Mouse (Mus musculus) MEL (cell line): Measurements from ENCODE around the gene Pitpnb. TPM values are rescaled to one million over a fixed set of nuclear protein-coding genes. Genes with fewer than 3 reads are reported as not detected.

Source experiments
- DNase-seq: peaks from one replicate; pipeline ENCODE4 v3.0.0; 2011; ENCODE audit warnings: low read depth, low spot score
- H3K27ac ChIP-seq: 2 replicates; pipeline ENCODE4 v1.5.1; 2012; ENCODE audit warnings: low read depth, mild to moderate bottlenecking, control low read depth, low read length, moderate library complexity; ENCODE audit not compliant: control insufficient read depth
- H3K27me3 ChIP-seq, 2 experiments: fragments of 150-350 bp in 1 of 2; sonication (generic) in 1 of 2; 2 replicates each; pipeline ENCODE4 v1.6.1; 2012; ENCODE audit warnings: low read length in 2 of 2, mild to moderate bottlenecking in 2 of 2, improper control_type of control experiment in 1 of 2, moderate library complexity in 1 of 2; ENCODE audit not compliant: insufficient read depth in 2 of 2, control insufficient read depth in 1 of 2
- H3K36me3 ChIP-seq, 2 experiments: 2 replicates each; pipeline ENCODE4 v1.6.1; 2012 to 2014; ENCODE audit warnings: low read length in 2 of 2, improper control_type of control experiment in 1 of 2, inconsistent platforms in 1 of 2, mild to moderate bottlenecking in 1 of 2; ENCODE audit not compliant: insufficient read depth in 2 of 2, control insufficient read depth in 1 of 2
- H3K4me1 ChIP-seq, 2 experiments: fragments of 150-350 bp in 1 of 2; sonication (generic) in 1 of 2; 2 replicates each; pipeline ENCODE4 v1.6.1; 2012; ENCODE audit warnings: low read length in 2 of 2, improper control_type of control experiment in 1 of 2, mild to moderate bottlenecking in 1 of 2; ENCODE audit not compliant: insufficient read depth in 2 of 2, control insufficient read depth in 1 of 2
- H3K4me3 ChIP-seq, 2 experiments: fragments of 150-350 bp in 1 of 2; sonication (generic) in 1 of 2; 2 replicates each; pipeline ENCODE4 v1.5.1; 2012; ENCODE audit warnings: low read depth in 2 of 2, low read length in 2 of 2, mild to moderate bottlenecking in 2 of 2, moderate library complexity in 2 of 2, control low read depth in 1 of 2, improper control_type of control experiment in 1 of 2; ENCODE audit not compliant: control insufficient read depth in 1 of 2, insufficient read depth in 1 of 2
- H3K79me2 ChIP-seq: 2 replicates; pipeline ENCODE4 v1.6.1; 2012; ENCODE audit warnings: mild to moderate bottlenecking, low read length, moderate library complexity; ENCODE audit not compliant: control insufficient read depth, poor library complexity, insufficient read depth
- H3K9ac ChIP-seq: 2 replicates; pipeline ENCODE4 v1.6.1; 2012; ENCODE audit warnings: low read depth, mild to moderate bottlenecking, control low read depth, low read length, moderate library complexity; ENCODE audit not compliant: control insufficient read depth, poor library complexity, severe bottlenecking
- H3K9me3 ChIP-seq: fragments of 150-350 bp; sonication (generic); replicated peaks from 2 replicates; pipeline ENCODE4 v1.6.1; 2012; ENCODE audit warnings: mild to moderate bottlenecking, low read length, improper control_type of control experiment, moderate library complexity; ENCODE audit not compliant: insufficient read depth
- CHD1 ChIP-seq: IDR thresholded peaks from 2 replicates; pipeline ENCODE4 v1.6.1; 2012; ENCODE audit warnings: low read depth, mild to moderate bottlenecking, inconsistent platforms, low read length, improper control_type of control experiment
- E2F4 ChIP-seq: IDR thresholded peaks from 2 replicates; pipeline ENCODE4 v1.6.1; 2011; ENCODE audit warnings: low read depth, low read length, improper control_type of control experiment, borderline replicate concordance
- EP300 ChIP-seq, 2 experiments: IDR thresholded peaks; 2 replicates each; pipeline ENCODE4 v1.6.1; 2011; ENCODE audit warnings: improper control_type of control experiment in 2 of 2, low read length in 2 of 2, low read depth in 1 of 2, mild to moderate bottlenecking in 1 of 2
- ETS1 ChIP-seq: IDR thresholded peaks from 2 replicates; pipeline ENCODE4 v1.6.1; 2012; ENCODE audit warnings: low read depth, mild to moderate bottlenecking, inconsistent platforms, low read length, improper control_type of control experiment, moderate library complexity
- HCFC1 ChIP-seq: IDR thresholded peaks from 2 replicates; pipeline ENCODE4 v1.6.1; 2012; ENCODE audit warnings: low read depth, mild to moderate bottlenecking, inconsistent platforms, low read length, improper control_type of control experiment, moderate library complexity
- MAFK ChIP-seq: IDR thresholded peaks from 2 replicates; pipeline ENCODE4 v1.6.1; 2011; ENCODE audit warnings: low read depth, mild to moderate bottlenecking, low read length, improper control_type of control experiment, borderline replicate concordance
- MAX ChIP-seq: IDR thresholded peaks from 2 replicates; pipeline ENCODE4 v1.6.1; 2011; ENCODE audit warnings: low read length, improper control_type of control experiment
- MAZ ChIP-seq: IDR thresholded peaks from 2 replicates; pipeline ENCODE4 v1.6.1; 2012; ENCODE audit warnings: low read depth, mild to moderate bottlenecking, inconsistent platforms, low read length, improper control_type of control experiment
- MEF2A ChIP-seq: IDR thresholded peaks from 2 replicates; pipeline ENCODE4 v1.6.1; 2014; ENCODE audit warnings: low read depth, mild to moderate bottlenecking, inconsistent platforms, low read length, improper control_type of control experiment; ENCODE audit not compliant: poor library complexity, insufficient replicate concordance, severe bottlenecking; ENCODE audit errors: extremely low read depth
- NRF1 ChIP-seq: IDR thresholded peaks from 2 replicates; pipeline ENCODE4 v1.6.1; 2014; ENCODE audit warnings: low read depth, mild to moderate bottlenecking, inconsistent platforms, low read length, improper control_type of control experiment, moderate library complexity; ENCODE audit not compliant: poor library complexity, insufficient read depth, severe bottlenecking
- POLR2AphosphoS2 ChIP-seq: IDR thresholded peaks from 2 replicates; pipeline ENCODE4 v1.6.1; 2011; ENCODE audit warnings: low read length, improper control_type of control experiment
- RAD21 ChIP-seq: IDR thresholded peaks from 2 replicates; pipeline ENCODE4 v1.6.1; 2011; ENCODE audit warnings: mild to moderate bottlenecking, low read depth, low read length, improper control_type of control experiment
- SMC3 ChIP-seq: IDR thresholded peaks from 2 replicates; pipeline ENCODE4 v1.6.1; 2011; ENCODE audit warnings: low read depth, low read length, improper control_type of control experiment
- TAL1 ChIP-seq: IDR thresholded peaks from 2 replicates; pipeline ENCODE4 v1.6.1; 2012; ENCODE audit warnings: mild to moderate bottlenecking, inconsistent platforms, low read length, moderate library complexity, mixed read lengths
- ZKSCAN1 ChIP-seq: IDR thresholded peaks from 2 replicates; pipeline ENCODE4 v1.6.1; 2012; ENCODE audit warnings: low read depth, mild to moderate bottlenecking, inconsistent platforms, low read length, improper control_type of control experiment, moderate library complexity
- ZMIZ1 ChIP-seq: IDR thresholded peaks from 2 replicates; pipeline ENCODE4 v1.6.1; 2012; ENCODE audit warnings: low read depth, mild to moderate bottlenecking, inconsistent platforms, low read length, improper control_type of control experiment, moderate library complexity
- ZNF384 ChIP-seq: IDR thresholded peaks from 2 replicates; pipeline ENCODE4 v1.6.1; 2012; ENCODE audit warnings: low read depth, mild to moderate bottlenecking, inconsistent platforms, low read length, improper control_type of control experiment
- polyA plus RNA-seq, 2 experiments: library from polyadenylated mRNA; stranded (reverse) in 1 of 2; unstranded in 1 of 2; fragments of >175 nt in 1 of 2; fragments of >200 nt in 1 of 2; gene quantifications; 2 replicates each; pipeline versions ENCODE4 v1.2.1 to v1.2.4; 2012; ENCODE audit warnings: low replicate concordance in 2 of 2, low read depth in 1 of 2; ENCODE audit not compliant: insufficient read length in 2 of 2, insufficient read depth in 1 of 2, missing spikeins in 1 of 2
- total RNA-seq: library from RNA; depleted of rRNA; stranded (reverse); fragments of 300-350 nt; gene quantifications from 2 replicates; pipeline ENCODE4 v1.2.3, GENCODE M21; 2012

The Pitpnb gene
- total and polyA plus RNA-seq, 3 experiments = 21.8 to 111 (median 88.5) TPM

DNA sequence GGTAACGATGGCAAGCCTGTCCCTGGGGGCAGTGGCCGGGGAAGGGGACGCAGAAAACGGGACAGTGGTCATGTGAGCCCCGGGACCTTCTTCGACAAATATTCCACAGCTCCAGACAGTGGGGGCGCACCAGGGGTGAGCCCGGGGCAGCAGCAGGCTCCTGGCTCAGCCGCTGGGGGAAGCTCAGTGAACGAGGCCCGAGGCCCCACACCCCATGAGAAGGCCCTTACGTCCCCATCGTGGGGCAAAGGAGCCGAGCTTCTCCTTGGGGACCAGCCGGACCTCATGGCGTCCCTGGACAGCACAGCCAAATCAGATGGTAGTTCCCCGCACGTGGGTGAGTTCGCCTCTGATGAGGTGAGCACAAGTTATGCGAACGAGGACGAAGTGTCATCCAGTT lies 90.3 kb downstream of the Pitpnb start:
- no peak for DNase-seq
- TF ChIP-seq CHD1 (no peak), SMC3 (no peak)
- H3K4me3 ChIP-seq = no peak overlapping the region
- H3K27ac ChIP-seq = no peak overlapping the region
- no peaks in the 10 kb centered on the region for H3K4me1 ChIP-seq
- no peak overlapping the region for H3K9ac ChIP-seq
- no peaks in the 10 kb centered on the region for H3K9me3 ChIP-seq
- H3K79me2 ChIP-seq = no peaks in the 10 kb centered on the region
- no peaks in the 10 kb centered on the region for H3K36me3 ChIP-seq
- H3K27me3 ChIP-seq = no peaks in the 10 kb centered on the region

DNA sequence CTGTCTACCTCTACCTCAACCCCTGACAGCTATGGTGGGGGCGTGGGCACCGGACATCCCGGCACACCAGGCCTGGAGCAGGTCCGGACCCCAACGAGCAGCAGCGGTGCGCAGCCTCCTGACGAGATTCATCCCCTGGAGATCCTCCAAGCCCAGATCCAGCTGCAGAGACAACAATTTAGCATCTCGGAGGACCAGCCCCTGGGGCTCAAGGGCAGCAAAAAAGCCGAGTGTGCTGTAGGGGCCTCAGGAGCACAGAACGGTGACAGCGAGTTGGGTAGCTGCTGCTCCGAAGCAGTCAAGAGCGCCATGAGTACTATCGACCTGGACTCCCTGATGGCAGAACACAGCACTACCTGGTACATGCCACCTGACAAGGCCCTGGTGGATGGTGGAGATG lies 90.9 kb downstream of the Pitpnb start:
- Histone ChIP-seq H3K9ac (no peak overlapping the region), H3K9me3 (no peaks in the 10 kb centered on the region), H3K79me2 (no peaks in the 10 kb centered on the region)
- no peak for TF ChIP-seq ETS1
- TF ChIP-seq CHD1 = no peak
- no peak for TF ChIP-seq ZMIZ1
- TF ChIP-seq MEF2A = no peak
- TF ChIP-seq NRF1 = no peak
- no peak for TF ChIP-seq MAZ
- TF ChIP-seq POLR2AphosphoS2 = no peak
- no peak for TF ChIP-seq E2F4
- no peak for TF ChIP-seq RAD21
- no peak for TF ChIP-seq HCFC1
- no peak for TF ChIP-seq ZNF384
- TF ChIP-seq MAFK = no peak
- TF ChIP-seq TAL1 = no peak
- no peak for TF ChIP-seq EP300 (IDR thresholded peaks at IDR 0.05; ENCODE audit: low read depth in 1 of 2, low read length in 2 of 2)
- TF ChIP-seq MAX = no peak
- TF ChIP-seq ZKSCAN1 = no peak
- TF ChIP-seq, all 39 proteins: peak for 0
- Histone ChIP-seq H3K27me3 (no peaks in the 10 kb centered on the region), H3K36me3 (no peaks in the 10 kb centered on the region), H3K4me1 (no peaks in the 10 kb centered on the region), H3K27ac (no peak overlapping the region), H3K4me3 (no peak overlapping the region)
- DNase-seq = no peak
